Mouse (Mus musculus) kidney, postnatal 0 days (tissue): ENCODE data around the gene Rbm34. TPM values are rescaled to one million over a fixed set of nuclear protein-coding genes. Genes with fewer than 3 reads are reported as not detected.

Experiments
- ATAC-seq: fragments of 200-750 bp; cut with Nextera tagmentation; replicated peaks from 2 replicates; pipeline ENCODE4 v1.8.0; 2017; ENCODE audit warnings: low read depth, moderate number of reproducible peaks, moderate TSS enrichment, moderate library complexity; ENCODE audit not compliant: low FRiP score
- DNase-seq: peaks from one replicate; pipeline ENCODE4 v3.0.0-alpha.2; 2016; ENCODE audit warnings: low spot score
- H3K27ac ChIP-seq: fragments of 300-500 bp; sonication (generic); 2 replicates; pipeline ENCODE4 v1.5.1; 2014; ENCODE audit warnings: mild to moderate bottlenecking
- H3K27me3 ChIP-seq: fragments of 300-500 bp; sonication (generic); 2 replicates; pipeline ENCODE4 v1.6.1; 2014; ENCODE audit warnings: low read length, mixed read lengths; ENCODE audit not compliant: insufficient read depth
- H3K36me3 ChIP-seq: fragments of 300-500 bp; sonication (generic); 2 replicates; pipeline ENCODE4 v1.6.1; 2014; ENCODE audit warnings: low read length, mixed read lengths; ENCODE audit not compliant: insufficient read depth
- H3K4me1 ChIP-seq: fragments of 300-500 bp; sonication (generic); replicated peaks from 2 replicates; pipeline ENCODE4 v1.6.1; 2014; ENCODE audit warnings: antibody characterized with exemption, low read length, mixed read lengths; ENCODE audit not compliant: insufficient read depth
- H3K4me2 ChIP-seq: fragments of 300-500 bp; sonication (generic); 2 replicates; pipeline ENCODE4 v1.6.1; 2014; ENCODE audit warnings: mild to moderate bottlenecking, low read length, moderate library complexity, mixed read lengths
- H3K4me3 ChIP-seq: fragments of 300-500 bp; sonication (generic); replicated peaks from 2 replicates; pipeline ENCODE4 v1.5.1; 2014; ENCODE audit warnings: low read depth, low read length
- H3K9ac ChIP-seq: fragments of 300-500 bp; sonication (generic); 2 replicates; pipeline ENCODE4 v1.6.1; 2014; ENCODE audit warnings: low read depth, low read length
- H3K9me3 ChIP-seq: fragments of 300-500 bp; sonication (generic); replicated peaks from 2 replicates; pipeline ENCODE4 v1.6.1; 2016; ENCODE audit warnings: low read length, inconsistent platforms, mixed read lengths
- CTCF ChIP-seq: IDR thresholded peaks from 2 replicates; pipeline ENCODE4 v1.5.1; 2016; ENCODE audit warnings: antibody characterized with exemption, low read depth, mild to moderate bottlenecking, moderate library complexity
- WGBS: fragments of 180-500 bp; shearing (Covaris S2); extraction: QIAGEN DNeasy Blood & Tissue Kit; methylation state at CpG from one replicate; pipeline ENCODE4 v1.1.7; 2014; 5-methylcytosine and 5-hydroxymethylcytosine counted together
- polyA plus RNA-seq: library from polyadenylated mRNA; unstranded; fragments of >200 nt; fragmentation: Nextera tagmentation; extraction: Ambion mirVana; gene quantifications from 2 replicates; pipeline ENCODE4 v1.2.1, GENCODE M21; 2015

The Rbm34 gene
- polyA plus RNA-seq, 1 experiment from 2014 or later, result 28.6 TPM

DNA sequence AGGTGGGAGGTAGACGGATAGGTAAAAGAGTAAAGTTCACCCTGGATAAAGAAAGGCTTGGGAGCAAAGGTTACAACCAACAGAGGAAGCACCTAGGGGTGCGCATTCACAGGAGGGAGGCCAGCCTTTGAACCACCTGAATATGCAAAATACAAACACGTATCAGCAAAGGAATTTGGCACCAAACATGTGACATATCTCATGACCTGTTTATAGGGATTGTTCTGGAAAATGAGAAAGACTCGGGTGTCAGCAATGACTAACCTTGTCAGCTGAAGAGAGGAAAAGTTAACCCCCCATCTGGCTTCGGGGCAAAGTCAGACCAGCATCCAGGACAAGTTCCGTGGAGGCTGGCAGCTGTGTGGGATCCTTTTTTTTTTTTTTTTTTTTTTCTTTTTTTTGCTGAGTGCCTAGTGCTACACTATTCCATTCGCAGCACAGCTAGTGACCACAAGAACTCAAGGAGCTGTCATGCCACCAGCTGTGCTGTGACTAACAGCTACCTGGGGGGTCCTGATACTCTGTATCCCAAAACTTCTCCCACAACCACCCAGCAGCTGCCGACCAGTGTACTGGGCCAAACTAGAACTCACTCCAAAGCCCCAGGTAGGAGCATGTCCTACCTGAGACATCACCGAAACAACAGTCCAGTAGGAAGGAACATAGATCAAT, 67.5 kb downstream of the Rbm34 start:
- Histone ChIP-seq H3K4me3 (no peak overlapping the region), H3K27ac (peak overlapping the region; percentile 65), H3K9ac (no peak overlapping the region), H3K36me3 (no peaks in the 10 kb centered on the region), H3K27me3 (no peaks in the 10 kb centered on the region), H3K4me2 (no peak overlapping the region), H3K9me3 (no peaks in the 10 kb centered on the region), H3K4me1 (no peaks in the 10 kb centered on the region)
- 54% methylated on average over 9 of the region's 9 CpGs for WGBS
- TF ChIP-seq CTCF, result no peak
- ATAC-seq, result peak; percentile 81
- DNase-seq, result peak; percentile 30

DNA sequence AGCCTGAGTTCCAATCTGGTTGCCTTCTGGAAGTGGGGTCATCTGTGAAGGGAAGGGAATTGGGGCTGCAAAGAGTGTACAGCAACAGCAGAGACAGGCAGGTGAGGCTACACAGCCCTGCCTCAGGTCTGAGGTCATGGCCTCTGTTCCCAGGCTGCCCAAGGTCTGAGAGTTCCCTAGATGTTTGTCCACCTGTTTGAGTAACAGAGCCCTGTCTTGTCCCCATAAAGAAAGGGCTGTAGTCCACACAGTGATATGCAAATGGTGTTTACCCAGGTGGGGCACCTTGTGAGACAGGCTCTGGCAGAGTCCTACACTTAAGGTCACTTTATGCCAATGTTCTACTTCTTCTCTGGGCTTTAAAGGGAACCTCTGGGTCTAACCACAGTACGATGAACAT, 69.3 kb downstream of the Rbm34 start:
- TF ChIP-seq CTCF, result no peak
- Histone ChIP-seq H3K4me1 (no peaks in the 10 kb centered on the region), H3K9me3 (no peaks in the 10 kb centered on the region), H3K27me3 (no peaks in the 10 kb centered on the region), H3K27ac (no peak overlapping the region), H3K4me2 (no peak overlapping the region), H3K9ac (no peak overlapping the region), H3K36me3 (no peaks in the 10 kb centered on the region), H3K4me3 (no peak overlapping the region)
- ATAC-seq, result no peak
- WGBS, result 75% methylated on average over 1 of the region's 1 CpGs
- no peak for DNase-seq

DNA sequence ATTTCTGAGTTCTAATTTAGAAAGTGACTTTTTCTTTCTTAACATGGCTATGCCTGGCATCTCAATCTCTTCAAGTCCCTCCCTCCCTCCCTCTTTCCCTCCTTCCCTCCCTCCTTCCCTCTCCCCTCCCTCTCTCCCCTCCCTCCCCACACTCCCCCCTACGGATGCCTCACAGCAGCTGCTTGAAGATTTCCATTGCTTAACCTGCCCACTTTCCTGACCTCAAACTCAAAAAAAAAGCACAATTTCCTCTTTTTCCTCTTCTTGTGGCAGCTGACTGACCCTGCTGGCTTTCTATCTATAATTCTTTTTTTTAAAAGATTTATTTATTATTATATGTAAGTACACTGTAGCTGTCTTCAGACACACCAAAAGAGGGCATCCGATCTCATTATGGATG, 69.8 kb downstream of the Rbm34 start:
- TF ChIP-seq CTCF, result no peak
- Histone ChIP-seq H3K4me3 (no peak overlapping the region), H3K27ac (no peak overlapping the region), H3K9ac (no peak overlapping the region), H3K4me1 (no peaks in the 10 kb centered on the region), H3K9me3 (no peaks in the 10 kb centered on the region), H3K27me3 (no peaks in the 10 kb centered on the region), H3K36me3 (no peaks in the 10 kb centered on the region), H3K4me2 (no peak overlapping the region)
- ATAC-seq, result no peak
- DNase-seq, result no peak
- 48% methylated on average over 2 of the region's 2 CpGs for WGBS

Other genes starting within 250 kb of the Rbm34 start
- gene Tomm20, start 25.2 kb downstream of the Rbm34 start, polyA plus RNA-seq, result 309 and 315 TPM in 2 replicates
- 23.1 and 23.2 TPM in 2 replicates for gene Pard3, start 92.8 kb upstream of the Rbm34 start, polyA plus RNA-seq